Mouse (Mus musculus): ENCODE results near the gene Tnfaip1.

GRCm38 (mm10) chr11:78524838-78525237 lies 11.3 kb downstream of the Tnfaip1 start:
- TF ChIP-seq GATA1 (IDR thresholded peaks at IDR 0.05; ENCODE audit: borderline replicate concordance, low read length) (no peak), FLI1 (IDR thresholded peaks at IDR 0.05; ENCODE audit: low read length) (no peak)
